ENCODE assay signal across 16 mouse cellular contexts in the genomic region with DNA sequence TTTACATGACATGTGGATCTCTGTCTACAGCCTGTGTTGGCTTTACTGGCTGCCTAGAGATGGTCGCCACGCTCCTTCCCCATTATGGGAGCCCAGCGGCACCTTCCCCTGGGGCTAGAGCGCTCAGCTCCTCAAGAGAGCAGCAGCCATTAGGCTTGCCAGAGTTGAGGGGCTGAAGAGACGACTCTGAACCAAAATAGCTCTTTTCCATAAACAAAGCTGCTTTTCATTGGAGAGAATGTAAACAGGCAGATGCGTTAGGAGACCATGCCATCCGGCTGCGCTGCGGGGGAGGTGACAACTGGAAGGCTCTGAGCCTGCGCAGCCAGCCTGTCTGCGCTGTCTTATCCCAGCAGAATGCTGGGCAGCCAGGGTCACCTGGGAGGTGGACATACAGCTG. TPM values are rescaled to one million over a fixed set of nuclear protein-coding genes. Genes with fewer than 3 reads are reported as not detected.
A peak's percentile ranks its signal among the peaks of the same experiment; 100 is the strongest.
DNase-seq lines count a peak whose midpoint lies in the region; ATAC-seq and TF ChIP-seq lines count a peak whose summit lies in the region.
"Had no signal": no experiment of that assay in that cellular context is flagged by ENCODE, and none has a peak within 500 bp of the region (broad histone marks: within the 10 kb centered on the region; RNA-seq: fewer than 3 reads in every experiment).

No protein-coding gene starts in this region.

- H3K27me3 ChIP-seq in embryonic facial prominence, embryonic 13.5 days: peaks cover 7% of the 10 kb centered on the region; the same call in 1 of the 2 replicates
- H3K27me3 ChIP-seq in embryonic facial prominence, embryonic 10.5 days (replicated peaks; ENCODE audit: low read depth, poor library complexity, severe bottlenecking): 0 out of 2 replicates have a peak, but pooled peaks cover 10% of the 10 kb centered on the region
- no peaks in the 10 kb centered on the region for H3K27me3 ChIP-seq in lung, postnatal 0 days (replicated peaks; ENCODE audit: insufficient read depth, low read length)
- H3K27me3 ChIP-seq in stomach, embryonic 16.5 days (ENCODE audit: control insufficient read depth, insufficient read depth, low read length): no peaks in the 10 kb centered on the region
- H3K27me3 ChIP-seq in hindbrain, embryonic 16.5 days (replicated peaks; ENCODE audit: control insufficient read depth, insufficient read depth, low read length): no peaks in the 10 kb centered on the region
- H3K27me3 ChIP-seq: embryonic facial prominence, embryonic 12.5 days; liver, embryonic 15.5 days had no signal

- TF ChIP-seq EP300 in lung, postnatal 0 days (IDR thresholded peaks at IDR 0.05): 0 out of 2 replicates have a peak, but pooled peaks have one; percentile 20

- no peaks in the 10 kb centered on the region for H3K9me3 ChIP-seq in embryonic facial prominence, embryonic 13.5 days
- H3K9me3 ChIP-seq in embryonic facial prominence, embryonic 10.5 days: no peaks in the 10 kb centered on the region
- H3K9me3 ChIP-seq in lung, postnatal 0 days (ENCODE audit: low read length): no peaks in the 10 kb centered on the region
- H3K9me3 ChIP-seq in stomach, embryonic 16.5 days (replicated peaks; ENCODE audit: control insufficient read depth, low read length): no peaks in the 10 kb centered on the region
- H3K9me3 ChIP-seq in hindbrain, embryonic 16.5 days (ENCODE audit: control insufficient read depth, low read length): no peaks in the 10 kb centered on the region
- H3K9me3 ChIP-seq: embryonic facial prominence, embryonic 12.5 days; G1E; liver, embryonic 15.5 days had no signal

- 31% methylated on average over 11 of the region's 11 CpGs for WGBS in embryonic facial prominence, embryonic 13.5 days
- WGBS in embryonic facial prominence, embryonic 10.5 days: 41% methylated on average over 11 of the region's 11 CpGs
- WGBS in lung, postnatal 0 days: 42% methylated on average over 11 of the region's 11 CpGs
- 39% methylated on average over 11 of the region's 11 CpGs for WGBS in stomach, embryonic 16.5 days
- WGBS in hindbrain, embryonic 16.5 days: 52% methylated on average over 11 of the region's 11 CpGs

- H3K4me3 ChIP-seq in embryonic facial prominence, embryonic 13.5 days: no peak overlapping the region
- H3K4me3 ChIP-seq in embryonic facial prominence, embryonic 10.5 days: no peak overlapping the region
- H3K4me3 ChIP-seq in lung, postnatal 0 days (ENCODE audit: low read depth, low read length): no peak overlapping the region
- H3K4me3 ChIP-seq in stomach, embryonic 16.5 days (replicated peaks; ENCODE audit: low read length): no peak overlapping the region
- no peak overlapping the region for H3K4me3 ChIP-seq in hindbrain, embryonic 16.5 days (ENCODE audit: low read length)
- H3K4me3 ChIP-seq: embryonic facial prominence, embryonic 12.5 days; liver, embryonic 15.5 days had no signal

- intact Hi-C loops in left cerebral cortex, postnatal 14 days (cut with DNase I): no loop called here

- H3K9ac ChIP-seq in embryonic facial prominence, embryonic 13.5 days: no peak overlapping the region
- no peak overlapping the region for H3K9ac ChIP-seq in lung, postnatal 0 days (replicated peaks; ENCODE audit: low read depth)
- H3K9ac ChIP-seq in stomach, embryonic 16.5 days (ENCODE audit: low read length): no peak overlapping the region
- no peak overlapping the region for H3K9ac ChIP-seq in hindbrain, embryonic 16.5 days (ENCODE audit: low read depth, low read length)
- H3K9ac ChIP-seq: embryonic facial prominence, embryonic 12.5 days; liver, embryonic 15.5 days had no signal

- no peaks in the 10 kb centered on the region for H3K36me3 ChIP-seq in embryonic facial prominence, embryonic 13.5 days
- H3K36me3 ChIP-seq in embryonic facial prominence, embryonic 10.5 days (replicated peaks): no peaks in the 10 kb centered on the region
- H3K36me3 ChIP-seq in lung, postnatal 0 days (ENCODE audit: insufficient read depth, low read length): no peaks in the 10 kb centered on the region
- no peaks in the 10 kb centered on the region for H3K36me3 ChIP-seq in stomach, embryonic 16.5 days (ENCODE audit: control insufficient read depth, insufficient read depth, low read length)
- H3K36me3 ChIP-seq in hindbrain, embryonic 16.5 days (ENCODE audit: control insufficient read depth, insufficient read depth, low read length): no peaks in the 10 kb centered on the region
- H3K36me3 ChIP-seq: embryonic facial prominence, embryonic 12.5 days; G1E; liver, embryonic 15.5 days had no signal

- TF ChIP-seq CTCF in lung, postnatal 0 days (IDR thresholded peaks at IDR 0.05): no peak

- H3K4me1 ChIP-seq in embryonic facial prominence, embryonic 13.5 days: peaks cover 13% of the 10 kb centered on the region
- H3K4me1 ChIP-seq in embryonic facial prominence, embryonic 10.5 days: peaks cover 19% of the 10 kb centered on the region
- no peaks in the 10 kb centered on the region for H3K4me1 ChIP-seq in lung, postnatal 0 days (ENCODE audit: insufficient read depth, low read depth, low read length)
- no peaks in the 10 kb centered on the region; the same call in 1 of the 2 replicates for H3K4me1 ChIP-seq in stomach, embryonic 16.5 days (ENCODE audit: control insufficient read depth, insufficient read depth, low read length)
- no peaks in the 10 kb centered on the region for H3K4me1 ChIP-seq in hindbrain, embryonic 16.5 days (ENCODE audit: control insufficient read depth, insufficient read depth, low read depth, low read length)
- H3K4me1 ChIP-seq: embryonic facial prominence, embryonic 12.5 days; liver, embryonic 15.5 days had no signal

- ATAC-seq in embryonic facial prominence, embryonic 13.5 days (ENCODE audit: insufficient number of reproducible peaks, insufficient read depth, low FRiP score, low TSS enrichment, low read depth): no peak
- ATAC-seq in lung, postnatal 0 days: peak; percentile 59
- peak; percentile 62 for ATAC-seq in stomach, embryonic 16.5 days (ENCODE audit: insufficient read depth, low FRiP score)
- no peak for ATAC-seq in hindbrain, embryonic 16.5 days

- H3K4me2 ChIP-seq in embryonic facial prominence, embryonic 13.5 days: 0 out of 2 replicates have a peak overlapping the region, but pooled peaks have one; percentile 0
- 0 out of 2 replicates have a peak overlapping the region, but pooled peaks have one; percentile 25 for H3K4me2 ChIP-seq in lung, postnatal 0 days (replicated peaks; ENCODE audit: low read depth, low read length)
- H3K4me2 ChIP-seq in stomach, embryonic 16.5 days (ENCODE audit: low read depth, low read length): 0 out of 2 replicates have a peak overlapping the region, but pooled peaks have one; percentile 9
- no peak overlapping the region for H3K4me2 ChIP-seq in hindbrain, embryonic 16.5 days (ENCODE audit: low read length)
- H3K4me2 ChIP-seq: embryonic facial prominence, embryonic 12.5 days; liver, embryonic 15.5 days had no signal

- H3K27ac ChIP-seq in embryonic facial prominence, embryonic 13.5 days: peak overlapping the region; percentile 18
- no peak overlapping the region for H3K27ac ChIP-seq in embryonic facial prominence, embryonic 10.5 days (replicated peaks)
- 0 out of 2 replicates have a peak overlapping the region, but pooled peaks have one; percentile 49 for H3K27ac ChIP-seq in lung, postnatal 0 days (ENCODE audit: low read length)
- H3K27ac ChIP-seq in stomach, embryonic 16.5 days (ENCODE audit: low read length): peak overlapping the region; percentile 14; the same call in 1 of the 2 replicates
- no peak overlapping the region for H3K27ac ChIP-seq in hindbrain, embryonic 16.5 days (ENCODE audit: low read depth, low read length)
- H3K27ac ChIP-seq: embryonic facial prominence, embryonic 12.5 days; liver, embryonic 15.5 days had no signal

- no peak for DNase-seq in embryonic facial prominence, embryonic 10.5 days (ENCODE audit: low spot score)
- DNase-seq in lung, postnatal 0 days (ENCODE audit: low spot score): peak; percentile 66
- no peak for DNase-seq in lung, adult 18-20 months
- DNase-seq in left cerebral cortex, postnatal 14 days (ENCODE audit: low spot score in 2 of 2): peak; percentile 25 to 49
- no peak for DNase-seq in retina, embryonic 14.5 days (ENCODE audit: low spot score)
- DNase-seq: cerebellum, adult 2 months; gastrocnemius, postnatal 36 days; kidney, postnatal 25 days; thymus, postnatal 36 days had no signal

RNA-seq across cellular contexts. Expression of gene Myl10, which starts 55.1 kb away (rescaled TPM):
- polyA plus RNA-seq in embryonic facial prominence, embryonic 13.5 days (2015; fragmentation: Nextera tagmentation; extraction: Ambion mirVana): not detected in 2 replicates
- polyA plus RNA-seq in embryonic facial prominence, embryonic 10.5 days (2016; fragmentation: Nextera tagmentation; extraction: Ambion mirVana): not detected in 2 replicates
- not detected in 2 replicates for polyA plus RNA-seq in lung, postnatal 0 days (2015; fragmentation: Nextera tagmentation; extraction: Ambion mirVana)
- not detected for total RNA-seq in left cerebral cortex, postnatal 14 days (2021)
- polyA plus RNA-seq in stomach, embryonic 16.5 days (2015; fragmentation: Nextera tagmentation; extraction: Ambion mirVana): 0.36 TPM in 1 of 2 replicates, not detected in the other
- not detected in 2 replicates for polyA plus RNA-seq in hindbrain, embryonic 16.5 days (2015; fragmentation: Nextera tagmentation; extraction: Ambion mirVana)
- total RNA-seq: G1E; heart, postnatal 25 days had no signal
- polyA plus RNA-seq: cerebellum, adult 2 months; embryonic facial prominence, embryonic 12.5 days; G1E; liver, embryonic 15.5 days had no signal

Comparison
In these comparisons a context has a peak if more than half of its experiments do, and no peak if none do; other contexts are left out.
1. H3K27ac ChIP-seq: peak in embryonic facial prominence, embryonic 13.5 days (single experiment), lung, postnatal 0 days (single experiment) and stomach, embryonic 16.5 days (single experiment); none in embryonic facial prominence, embryonic 10.5 days (single experiment) and hindbrain, embryonic 16.5 days (single experiment).
2. DNase-seq: peak in lung, postnatal 0 days (single experiment) and left cerebral cortex, postnatal 14 days (2 of 2); none in embryonic facial prominence, embryonic 10.5 days (single experiment), lung, adult 18-20 months (0 of 2) and retina, embryonic 14.5 days (single experiment).
3. ATAC-seq: peak in lung, postnatal 0 days (single experiment) and stomach, embryonic 16.5 days (single experiment); none in embryonic facial prominence, embryonic 13.5 days (single experiment) and hindbrain, embryonic 16.5 days (single experiment).